ENCODE assay signal across 8 mouse cellular contexts in the genomic region with DNA sequence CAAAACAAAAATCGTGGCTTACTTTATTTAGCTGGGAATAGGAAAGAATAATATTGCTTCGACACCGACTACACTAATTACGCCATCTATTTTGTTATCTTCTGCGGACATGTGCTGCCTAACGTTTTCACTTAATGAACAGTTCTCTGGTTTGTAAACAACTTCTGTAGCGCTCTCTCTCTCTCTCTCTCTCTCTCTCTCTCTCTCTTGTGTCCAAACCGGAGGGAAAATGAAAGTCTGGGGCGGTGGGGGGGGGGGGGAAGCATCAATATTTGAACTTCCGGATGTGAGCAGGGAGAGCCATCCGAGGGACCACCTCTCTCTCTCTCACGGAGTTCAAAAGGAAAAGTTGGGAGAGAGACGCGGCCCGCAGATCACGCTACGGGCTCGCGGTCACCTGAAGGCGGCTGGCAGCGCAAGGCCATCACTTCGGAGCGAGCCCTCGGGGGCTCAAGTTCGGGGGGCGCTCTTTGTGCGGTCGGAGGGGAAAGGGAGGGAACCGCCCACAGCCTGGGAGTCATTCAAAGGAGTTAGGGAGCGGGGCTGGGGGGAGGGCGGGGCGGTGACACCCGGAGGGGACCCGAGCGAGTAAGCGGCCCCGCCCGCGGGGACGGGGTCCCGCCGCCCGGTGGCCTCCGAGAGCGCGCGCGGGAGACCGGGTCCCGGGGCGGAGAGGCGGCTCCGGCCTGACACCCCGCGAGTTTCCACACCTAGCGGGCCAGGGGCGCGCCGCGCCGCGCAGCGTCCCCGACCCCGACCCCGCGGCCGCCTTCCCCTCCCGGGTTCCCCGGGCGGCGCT. TPM values are rescaled to one million over a fixed set of nuclear protein-coding genes. Genes with fewer than 3 reads are reported as not detected.
A peak's percentile ranks its signal among the peaks of the same experiment; 100 is the strongest.
DNase-seq lines count a peak whose midpoint lies in the region; ATAC-seq and TF ChIP-seq lines count a peak whose summit lies in the region.

No protein-coding gene starts in this region.

- H3K4me3 ChIP-seq in layer of hippocampus, adult 2 months, result peak overlapping the region; percentile 63
- H3K4me3 ChIP-seq in hindbrain, postnatal 0 days (ENCODE audit: low read length), result peak overlapping the region; percentile 100
- peak overlapping the region; percentile 87 to 92 for H3K4me3 ChIP-seq in liver, embryonic 14.5 days (ENCODE audit: insufficient read depth in 1 of 2, low read depth in 2 of 2, low read length in 2 of 2)

- peak overlapping the region; percentile 98 for H3K9ac ChIP-seq in hindbrain, postnatal 0 days (replicated peaks; ENCODE audit: low read length)
- peak overlapping the region; percentile 97 for H3K9ac ChIP-seq in liver, embryonic 14.5 days (replicated peaks)

- no peaks in the 10 kb centered on the region for H3K9me3 ChIP-seq in hindbrain, postnatal 0 days (ENCODE audit: low read length)
- H3K9me3 ChIP-seq in liver, embryonic 14.5 days (ENCODE audit: control insufficient read depth, low read length), result no peaks in the 10 kb centered on the region

- DNase-seq in layer of hippocampus, adult 2 months (ENCODE audit: low spot score in 2 of 2), result no peak
- DNase-seq in layer of hippocampus, postnatal 25 days (ENCODE audit: extremely low spot score in 1 of 2, low spot score in 1 of 2), result no peak
- peak; percentile 65 for DNase-seq in adrenal gland, postnatal 10 days
- DNase-seq in hindbrain, postnatal 0 days (ENCODE audit: low spot score), result peak; percentile 59
- DNase-seq in liver, embryonic 14.5 days (ENCODE audit: low read depth in 3 of 3, low spot score in 3 of 3), result peak; percentile 51 to 63 (median 57)
- DNase-seq in natural killer cell, adult 2 months (ENCODE audit: low spot score in 2 of 2), result peak; percentile 5 to 18
- DNase-seq in thymus, postnatal 14 days, result peak; percentile 66

- TF ChIP-seq CTCF in layer of hippocampus, adult 2 months (conservative IDR thresholded peaks at IDR 0.05), result no peak
- no peak for TF ChIP-seq CTCF in hindbrain, postnatal 0 days (IDR thresholded peaks at IDR 0.05; ENCODE audit: low read depth)
- TF ChIP-seq CTCF in liver, embryonic 14.5 days (IDR thresholded peaks at IDR 0.05; ENCODE audit: low read depth), result no peak

- H3K36me3 ChIP-seq in hindbrain, postnatal 0 days (ENCODE audit: insufficient read depth, low read length), result no peaks in the 10 kb centered on the region
- H3K36me3 ChIP-seq in liver, embryonic 14.5 days (replicated peaks; ENCODE audit: control insufficient read depth, insufficient read depth, low read depth), result no peaks in the 10 kb centered on the region

- peak overlapping the region; percentile 92 for H3K27ac ChIP-seq in layer of hippocampus, adult 2 months
- H3K27ac ChIP-seq in hindbrain, postnatal 0 days, result peak overlapping the region; percentile 93
- H3K27ac ChIP-seq in liver, embryonic 14.5 days, result peak overlapping the region; percentile 95

- peak; percentile 25; the same call in 1 of the 2 replicates for TF ChIP-seq EP300 in liver, embryonic 14.5 days (IDR thresholded peaks at IDR 0.05; ENCODE audit: low read depth)

- H3K4me2 ChIP-seq in hindbrain, postnatal 0 days (ENCODE audit: low read depth, low read length), result peak overlapping the region; percentile 67
- peak overlapping the region; percentile 70 for H3K4me2 ChIP-seq in liver, embryonic 14.5 days (ENCODE audit: low read depth)

- ATAC-seq in erythroid progenitor cell, adult 5-6 weeks (replicated peaks; ENCODE audit: low FRiP score, poor library complexity, severe bottlenecking), result peak; percentile 22; the same call in 1 of the 2 replicates
- ATAC-seq in hindbrain, postnatal 0 days, result peak; percentile 16
- ATAC-seq in liver, embryonic 14.5 days (ENCODE audit: insufficient read depth), result peak; percentile 21

- under 1% methylated on average over 49 of the region's 72 CpGs for WGBS in hindbrain, postnatal 0 days
- 1% methylated on average over 62 of the region's 72 CpGs for WGBS in liver, embryonic 14.5 days (ENCODE audit: insufficient replicate concordance)

- no peaks in the 10 kb centered on the region for H3K27me3 ChIP-seq in hindbrain, postnatal 0 days (ENCODE audit: insufficient read depth, low read length)
- H3K27me3 ChIP-seq in liver, embryonic 14.5 days (ENCODE audit: control insufficient read depth, insufficient read depth, low read length), result no peaks in the 10 kb centered on the region

- no peaks in the 10 kb centered on the region for H3K4me1 ChIP-seq in hindbrain, postnatal 0 days (ENCODE audit: insufficient read depth, low read length)
- peaks cover 20 to 21% of the 10 kb centered on the region in 2 experiments for H3K4me1 ChIP-seq in liver, embryonic 14.5 days (replicated peaks; ENCODE audit: control insufficient read depth in 2 of 2, insufficient read depth in 2 of 2, low read length in 1 of 2)

RNA-seq across cellular contexts. Expression of a gene that starts 0.8 kb away (rescaled TPM):
- total RNA-seq in layer of hippocampus, adult 2 months (2021), result 10 to 100 TPM; 26.5 to 33.9 TPM
- 10 to 100 TPM; 25.6 to 34.1 TPM for total RNA-seq in layer of hippocampus, postnatal 25 days (2021)
- total RNA-seq in adrenal gland, postnatal 10 days (2021), result 10 to 100 TPM; 64.6 to 71.5 TPM
- total RNA-seq in erythroid progenitor cell, adult 5-6 weeks (2015; ENCODE audit: low replicate concordance), result 161 and 180 TPM in 2 replicates
- 188 and 253 TPM in 2 replicates for total RNA-seq in erythroid progenitor cell, adult 5-6 weeks (2017; ENCODE audit: low replicate concordance)
- total RNA-seq in hindbrain, postnatal 0 days (2014; rRNA removed), result 13.9 and 23.6 TPM in 2 replicates
- polyA plus RNA-seq in hindbrain, postnatal 0 days (2015; fragmentation: Nextera tagmentation; extraction: Ambion mirVana), result 25.3 and 26.2 TPM in 2 replicates
- 9.2 and 14.9 TPM in 2 replicates for polyA plus RNA-seq in liver, embryonic 14.5 days (2012; rRNA removed)
- 31.1 and 34.1 TPM in 2 replicates for polyA plus RNA-seq in liver, embryonic 14.5 days (2014; fragmentation: Nextera tagmentation; extraction: Ambion mirVana)

Comparison
In these comparisons a context has a peak if more than half of its experiments do, and no peak if none do; other contexts are left out.
1. DNase-seq: peak in adrenal gland, postnatal 10 days (single experiment), hindbrain, postnatal 0 days (single experiment), liver, embryonic 14.5 days (3 of 3), natural killer cell, adult 2 months (2 of 2) and thymus, postnatal 14 days (single experiment); none in layer of hippocampus, adult 2 months (0 of 2) and layer of hippocampus, postnatal 25 days (0 of 2).
2. Peak in every context shown above with its lines, with median percentiles within 50 percentile points of each other: H3K27ac ChIP-seq, H3K4me3 ChIP-seq and ATAC-seq.